In the genomic region with DNA sequence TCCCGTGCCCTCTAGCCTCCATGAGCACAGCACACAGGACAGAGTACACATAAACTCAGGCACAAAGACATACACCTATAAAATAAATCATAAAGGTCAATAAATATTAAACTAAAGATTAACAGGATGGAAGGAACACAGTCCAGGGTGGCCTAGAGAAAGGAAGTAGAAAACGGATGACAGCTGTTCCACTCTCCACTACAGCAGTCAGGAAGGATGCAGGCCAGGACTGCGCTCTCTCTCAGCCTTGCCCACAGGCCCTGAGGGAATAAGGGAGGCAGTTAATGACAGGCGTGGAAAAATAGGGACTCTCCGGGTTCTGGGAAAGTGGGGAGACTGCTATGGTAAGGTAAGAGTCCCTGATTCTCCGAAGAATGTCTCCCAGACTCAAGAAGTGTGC, we compare ENCODE assay signal across 11 mouse cellular contexts. TPM values are rescaled to one million over a fixed set of nuclear protein-coding genes. Genes with fewer than 3 reads are reported as not detected.
DNase-seq lines count a peak whose midpoint lies in the region; ATAC-seq and TF ChIP-seq lines count a peak whose summit lies in the region.
"Had no signal": no experiment of that assay in that cellular context is flagged by ENCODE, and none has a peak within 500 bp of the region (broad histone marks: within the 10 kb centered on the region; RNA-seq: fewer than 3 reads in every experiment).

No protein-coding gene starts in this region.

- 0 out of 2 replicates have a peak, but pooled peaks cover 8% of the 10 kb centered on the region for H3K4me1 ChIP-seq in hindbrain, embryonic 12.5 days
- no peaks in the 10 kb centered on the region; the same call in 1 of the 2 replicates for H3K4me1 ChIP-seq in hindbrain, embryonic 11.5 days (replicated peaks; ENCODE audit: control insufficient read depth, insufficient read depth, low read length)
- H3K4me1 ChIP-seq in neural tube, embryonic 12.5 days, result no peaks in the 10 kb centered on the region
- peaks cover 10% of the 10 kb centered on the region for H3K4me1 ChIP-seq in intestine, embryonic 14.5 days (replicated peaks; ENCODE audit: control insufficient read depth, insufficient read depth, low read length)
- H3K4me1 ChIP-seq in stomach, postnatal 0 days (replicated peaks; ENCODE audit: control insufficient read depth, insufficient read depth), result no peaks in the 10 kb centered on the region
- H3K4me1 ChIP-seq: heart, embryonic 15.5 days had no signal

- no peak for TF ChIP-seq EP300 in stomach, postnatal 0 days (optimal IDR thresholded peaks at IDR 0.05)

- no peaks in the 10 kb centered on the region; the same call in 1 of the 2 replicates for H3K27me3 ChIP-seq in hindbrain, embryonic 12.5 days
- 0 out of 2 replicates have a peak, but pooled peaks cover 2% of the 10 kb centered on the region for H3K27me3 ChIP-seq in hindbrain, embryonic 11.5 days (ENCODE audit: control insufficient read depth, insufficient read depth, low read length)
- no peaks in the 10 kb centered on the region for H3K27me3 ChIP-seq in neural tube, embryonic 12.5 days (replicated peaks)
- no peaks in the 10 kb centered on the region for H3K27me3 ChIP-seq in intestine, embryonic 14.5 days (replicated peaks; ENCODE audit: control insufficient read depth, insufficient read depth, low read length)
- H3K27me3 ChIP-seq in stomach, postnatal 0 days (ENCODE audit: control insufficient read depth, insufficient read depth, low read length), result no peaks in the 10 kb centered on the region
- H3K27me3 ChIP-seq: heart, embryonic 15.5 days; megakaryocyte, embryonic 14.5 days had no signal

- no peak overlapping the region for H3K4me3 ChIP-seq in hindbrain, embryonic 12.5 days
- H3K4me3 ChIP-seq in hindbrain, embryonic 11.5 days (ENCODE audit: low read depth, low read length), result no peak overlapping the region
- no peak overlapping the region for H3K4me3 ChIP-seq in neural tube, embryonic 12.5 days
- no peak overlapping the region for H3K4me3 ChIP-seq in intestine, embryonic 14.5 days (ENCODE audit: low read depth, low read length)
- no peak overlapping the region for H3K4me3 ChIP-seq in stomach, postnatal 0 days (ENCODE audit: low read depth, low read length)
- H3K4me3 ChIP-seq: heart, embryonic 15.5 days had no signal

- no peaks in the 10 kb centered on the region for H3K36me3 ChIP-seq in hindbrain, embryonic 12.5 days
- no peaks in the 10 kb centered on the region for H3K36me3 ChIP-seq in hindbrain, embryonic 11.5 days (ENCODE audit: control insufficient read depth, insufficient read depth, low read length)
- no peaks in the 10 kb centered on the region for H3K36me3 ChIP-seq in neural tube, embryonic 12.5 days
- no peaks in the 10 kb centered on the region for H3K36me3 ChIP-seq in intestine, embryonic 14.5 days (ENCODE audit: control insufficient read depth, insufficient read depth, low read length)
- H3K36me3 ChIP-seq in stomach, postnatal 0 days (ENCODE audit: control insufficient read depth, insufficient read depth, low read length), result no peaks in the 10 kb centered on the region
- H3K36me3 ChIP-seq: heart, embryonic 15.5 days had no signal

- no peak overlapping the region for H3K9ac ChIP-seq in hindbrain, embryonic 12.5 days
- no peak overlapping the region for H3K9ac ChIP-seq in hindbrain, embryonic 11.5 days (ENCODE audit: low read depth, low read length)
- H3K9ac ChIP-seq in neural tube, embryonic 12.5 days, result no peak overlapping the region
- no peak overlapping the region for H3K9ac ChIP-seq in intestine, embryonic 14.5 days (ENCODE audit: low read length)
- no peak overlapping the region for H3K9ac ChIP-seq in stomach, postnatal 0 days (ENCODE audit: low read length)
- H3K9ac ChIP-seq: heart, embryonic 15.5 days; hindbrain, embryonic 14.5 days had no signal

- H3K9me3 ChIP-seq in hindbrain, embryonic 12.5 days (replicated peaks), result no peaks in the 10 kb centered on the region
- H3K9me3 ChIP-seq in hindbrain, embryonic 11.5 days (ENCODE audit: control insufficient read depth, low read length), result no peaks in the 10 kb centered on the region
- no peaks in the 10 kb centered on the region for H3K9me3 ChIP-seq in neural tube, embryonic 12.5 days
- H3K9me3 ChIP-seq in intestine, embryonic 14.5 days (ENCODE audit: control insufficient read depth, low read length), result no peaks in the 10 kb centered on the region
- H3K9me3 ChIP-seq in stomach, postnatal 0 days (ENCODE audit: control insufficient read depth, low read length), result no peaks in the 10 kb centered on the region
- H3K9me3 ChIP-seq: heart, embryonic 15.5 days; megakaryocyte, embryonic 14.5 days had no signal

- ATAC-seq in hindbrain, embryonic 12.5 days (ENCODE audit: low FRiP score), result peak; percentile 40
- no peak for ATAC-seq in hindbrain, embryonic 11.5 days (ENCODE audit: low FRiP score)
- ATAC-seq in neural tube, embryonic 12.5 days (ENCODE audit: low FRiP score, low read depth), result peak; percentile 58; the same call in 1 of the 2 replicates
- peak; percentile 51; the same call in 1 of the 2 replicates for ATAC-seq in intestine, embryonic 14.5 days (replicated peaks; ENCODE audit: low FRiP score, low TSS enrichment, low read depth)
- peak; percentile 62 for ATAC-seq in stomach, postnatal 0 days (ENCODE audit: low FRiP score, low TSS enrichment)

- H3K4me2 ChIP-seq in hindbrain, embryonic 12.5 days (replicated peaks), result no peak overlapping the region
- no peak overlapping the region for H3K4me2 ChIP-seq in hindbrain, embryonic 11.5 days (replicated peaks; ENCODE audit: low read depth, low read length)
- no peak overlapping the region for H3K4me2 ChIP-seq in neural tube, embryonic 12.5 days (replicated peaks)
- no peak overlapping the region for H3K4me2 ChIP-seq in intestine, embryonic 14.5 days (ENCODE audit: low read length)
- no peak overlapping the region for H3K4me2 ChIP-seq in stomach, postnatal 0 days (replicated peaks; ENCODE audit: low read depth)
- H3K4me2 ChIP-seq: heart, embryonic 15.5 days; hindbrain, embryonic 14.5 days had no signal

- 66% methylated on average over 6 of the region's 6 CpGs for WGBS in hindbrain, embryonic 12.5 days
- WGBS in hindbrain, embryonic 11.5 days, result 74% methylated on average over 6 of the region's 6 CpGs
- WGBS in neural tube, embryonic 12.5 days, result 82% methylated on average over 6 of the region's 6 CpGs
- WGBS in intestine, embryonic 14.5 days, result 46% methylated on average over 6 of the region's 6 CpGs
- WGBS in stomach, postnatal 0 days, result 50% methylated on average over 6 of the region's 6 CpGs

- DNase-seq in hindbrain, embryonic 11.5 days (ENCODE audit: low spot score), result no peak
- DNase-seq in neural tube, embryonic 10.5 days (ENCODE audit: extremely low spot score, low spot score), result no peak
- no peak for DNase-seq in intestine, embryonic 14.5 days (ENCODE audit: low spot score)
- DNase-seq in stomach, postnatal 0 days (ENCODE audit: low spot score), result no peak
- no peak for DNase-seq in T-cell, adult 2 months (ENCODE audit: low spot score)
- DNase-seq in embryo, embryonic 11 days, result no peak

- H3K27ac ChIP-seq in hindbrain, embryonic 12.5 days, result no peak overlapping the region
- H3K27ac ChIP-seq in hindbrain, embryonic 11.5 days (ENCODE audit: low read depth, low read length), result no peak overlapping the region
- H3K27ac ChIP-seq in neural tube, embryonic 12.5 days, result no peak overlapping the region
- peak overlapping the region; percentile 22; the same call in 1 of the 2 replicates for H3K27ac ChIP-seq in intestine, embryonic 14.5 days (ENCODE audit: low read depth)
- H3K27ac ChIP-seq in stomach, postnatal 0 days (replicated peaks), result 0 out of 2 replicates have a peak overlapping the region, but pooled peaks have one; percentile 45
- H3K27ac ChIP-seq: heart, embryonic 15.5 days; hindbrain, embryonic 14.5 days had no signal

- no peak for TF ChIP-seq CTCF in stomach, postnatal 0 days (IDR thresholded peaks at IDR 0.05; ENCODE audit: low read depth)

RNA-seq across cellular contexts. Expression of a gene that starts 22.4 kb away (rescaled TPM):
- polyA plus RNA-seq in hindbrain, embryonic 12.5 days (2016; fragmentation: Nextera tagmentation; extraction: Ambion mirVana), result 21.5 and 22.4 TPM in 2 replicates
- polyA plus RNA-seq in hindbrain, embryonic 11.5 days (2014; fragmentation: Nextera tagmentation; extraction: Ambion mirVana), result 17.7 and 19.3 TPM in 2 replicates
- 23.9 and 24.1 TPM in 2 replicates for polyA plus RNA-seq in neural tube, embryonic 12.5 days (2016; fragmentation: Nextera tagmentation; extraction: Ambion mirVana)
- 14.0 and 14.2 TPM in 2 replicates for polyA plus RNA-seq in intestine, embryonic 14.5 days (2014; fragmentation: Nextera tagmentation; extraction: Ambion mirVana)
- 7.1 and 8.7 TPM in 2 replicates for polyA plus RNA-seq in stomach, postnatal 0 days (2015; fragmentation: Nextera tagmentation; extraction: Ambion mirVana)

RNA-seq across cellular contexts. Expression of a gene that starts 48.8 kb away (rescaled TPM):
- polyA plus RNA-seq in hindbrain, embryonic 12.5 days (2016; fragmentation: Nextera tagmentation; extraction: Ambion mirVana), result 4,150 and 4,164 TPM in 2 replicates
- 5,018 and 5,123 TPM in 2 replicates for polyA plus RNA-seq in hindbrain, embryonic 11.5 days (2014; fragmentation: Nextera tagmentation; extraction: Ambion mirVana)
- 4,309 and 4,532 TPM in 2 replicates for polyA plus RNA-seq in neural tube, embryonic 12.5 days (2016; fragmentation: Nextera tagmentation; extraction: Ambion mirVana)
- 5,694 and 5,748 TPM in 2 replicates for polyA plus RNA-seq in intestine, embryonic 14.5 days (2014; fragmentation: Nextera tagmentation; extraction: Ambion mirVana)
- polyA plus RNA-seq in stomach, postnatal 0 days (2015; fragmentation: Nextera tagmentation; extraction: Ambion mirVana), result 4,199 and 4,786 TPM in 2 replicates

Comparison
In these comparisons a context has a peak if more than half of its experiments do, and no peak if none do; other contexts are left out.
1. H3K27ac ChIP-seq: peak in intestine, embryonic 14.5 days (single experiment) and stomach, postnatal 0 days (single experiment); none in hindbrain, embryonic 12.5 days (single experiment), hindbrain, embryonic 11.5 days (single experiment) and neural tube, embryonic 12.5 days (single experiment).